Mouse (Mus musculus): ENCODE results near the gene Smarcal1. TPM values are rescaled to one million over a fixed set of nuclear protein-coding genes. Genes with fewer than 3 reads are reported as not detected.

Gene Smarcal1
- polyA plus RNA-seq, 1 experiment: 19.1 TPM

- no peak overlapping the region for H3K4me2 ChIP-seq (ENCODE audit: low read depth)
- H3K79me2 ChIP-seq (ENCODE audit: control insufficient read depth, insufficient read depth): peaks cover 13% of the 10 kb centered on the region
- no peak overlapping the region for H3ac ChIP-seq (ENCODE audit: control insufficient read depth, insufficient read length)
- H3K27me3 ChIP-seq (ENCODE audit: control insufficient read depth, insufficient read depth, insufficient read length): no peaks in the 10 kb centered on the region
- H3K36me3 ChIP-seq (ENCODE audit: control insufficient read depth, insufficient read depth): peaks cover 9% of the 10 kb centered on the region
- TF ChIP-seq MAX (IDR thresholded peaks at IDR 0.05; ENCODE audit: low read depth) (no peak), TCF12 (IDR thresholded peaks at IDR 0.05; ENCODE audit: insufficient read depth, poor library complexity, severe bottlenecking) (no peak)
- no peak overlapping the region for H3K4me3 ChIP-seq
Measured at GRCm38 (mm10) chr1:72585971-72586875, 3.2 kb downstream of the Smarcal1 start.

GRCm38 (mm10) chr1:72587532-72587931 lies 4.5 kb downstream of the Smarcal1 start:
- TF ChIP-seq MYOG (IDR thresholded peaks at IDR 0.05; ENCODE audit: control insufficient read depth in 1 of 3, insufficient read depth in 1 of 3, insufficient read length in 2 of 3, low read depth in 2 of 3) (no peak), POLR2A (IDR thresholded peaks at IDR 0.05; ENCODE audit: insufficient read length, low read depth) (no peak), POLR2AphosphoS2 (IDR thresholded peaks at IDR 0.05; ENCODE audit: insufficient read length, low read depth) (no peak), CEBPB (IDR thresholded peaks at IDR 0.05; ENCODE audit: insufficient read depth, poor library complexity, severe bottlenecking) (no peak), USF1 (IDR thresholded peaks at IDR 0.05; ENCODE audit: low read depth) (no peak), SRF (IDR thresholded peaks at IDR 0.05; ENCODE audit: control insufficient read depth, insufficient read length, low read depth) (no peak), MYOD1 (IDR thresholded peaks at IDR 0.05; ENCODE audit: control insufficient read depth in 1 of 3, insufficient read length in 2 of 3, low read depth in 2 of 3) (no peak), REST (IDR thresholded peaks at IDR 0.05; ENCODE audit: insufficient read depth, insufficient read length) (no peak), TCF3 (IDR thresholded peaks at IDR 0.05; ENCODE audit: insufficient read length, low read depth) (no peak), TCF12 (IDR thresholded peaks at IDR 0.05; ENCODE audit: insufficient read depth, poor library complexity, severe bottlenecking) (no peak), E2F4 (IDR thresholded peaks at IDR 0.05; ENCODE audit: insufficient read depth) (no peak), MAX (IDR thresholded peaks at IDR 0.05; ENCODE audit: low read depth) (no peak)
- Histone ChIP-seq H3K27me3 (ENCODE audit: control insufficient read depth, insufficient read depth, insufficient read length) (no peaks in the 10 kb centered on the region), H3K4me3 (no peak overlapping the region), H3K36me3 (ENCODE audit: control insufficient read depth, insufficient read depth) (peaks cover 14% of the 10 kb centered on the region), H3K79me2 (ENCODE audit: control insufficient read depth, insufficient read depth) (peaks cover 13% of the 10 kb centered on the region), H3K4me2 (ENCODE audit: low read depth) (no peak overlapping the region), H3ac (ENCODE audit: control insufficient read depth, insufficient read length) (no peak overlapping the region)

DNA sequence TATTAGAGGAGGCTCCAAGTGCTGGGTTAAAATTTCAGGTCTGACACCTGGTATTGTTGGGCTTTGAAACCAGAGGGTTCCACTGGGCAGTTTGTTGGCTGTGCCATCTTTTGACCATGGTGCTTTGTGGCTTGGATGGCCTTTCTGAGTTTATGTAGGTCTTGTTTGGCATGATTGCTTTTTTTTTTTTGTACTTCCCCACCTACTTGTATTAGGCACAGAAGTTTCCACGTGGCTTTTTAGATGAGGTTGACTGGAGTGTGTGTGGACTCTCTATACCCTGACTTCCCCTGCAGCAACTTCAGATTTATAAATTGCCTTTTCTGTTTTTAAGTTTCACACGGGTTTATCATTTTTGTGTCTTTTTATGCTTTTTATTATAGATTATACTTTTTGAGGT lies 5.7 kb downstream of the Smarcal1 start:
- Histone ChIP-seq H3K4me2 (ENCODE audit: low read depth) (no peak overlapping the region), H3K36me3 (ENCODE audit: control insufficient read depth, insufficient read depth) (peaks cover 14% of the 10 kb centered on the region), H3K4me3 (no peak overlapping the region), H3K79me2 (ENCODE audit: control insufficient read depth, insufficient read depth) (peaks cover 13% of the 10 kb centered on the region), H3ac (ENCODE audit: control insufficient read depth, insufficient read length) (no peak overlapping the region), H3K27me3 (ENCODE audit: control insufficient read depth, insufficient read depth, insufficient read length) (no peaks in the 10 kb centered on the region)
- TF ChIP-seq E2F4 (IDR thresholded peaks at IDR 0.05; ENCODE audit: insufficient read depth): no peak

DNA sequence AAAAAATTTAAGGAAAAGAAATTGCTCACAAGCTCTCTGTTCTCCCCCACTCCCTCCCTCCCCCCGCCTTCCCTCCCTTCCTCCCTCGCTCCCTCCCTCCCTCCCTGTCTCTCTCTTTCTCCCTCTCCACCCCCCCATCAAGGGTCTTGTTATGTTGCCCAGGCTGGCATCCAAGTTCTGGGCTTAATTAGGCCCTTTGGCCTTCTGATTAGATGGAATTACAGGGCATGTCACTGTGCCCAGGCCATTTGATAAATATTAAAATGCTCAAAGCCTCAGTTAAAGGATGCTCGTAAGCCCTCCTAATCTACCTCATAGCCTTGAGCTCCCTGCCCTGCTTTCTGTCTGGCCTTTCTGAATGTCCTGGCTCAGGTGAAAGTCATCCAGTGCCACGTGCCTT lies 7.6 kb downstream of the Smarcal1 start:
- no peaks in the 10 kb centered on the region for H3K27me3 ChIP-seq (ENCODE audit: control insufficient read depth, insufficient read depth, insufficient read length)
- no peak overlapping the region for H3K4me2 ChIP-seq (ENCODE audit: low read depth)
- H3K79me2 ChIP-seq (ENCODE audit: control insufficient read depth, insufficient read depth): no peaks in the 10 kb centered on the region
- H3K4me3 ChIP-seq: no peak overlapping the region
- H3ac ChIP-seq (ENCODE audit: control insufficient read depth, insufficient read length): no peak overlapping the region
- H3K36me3 ChIP-seq (ENCODE audit: control insufficient read depth, insufficient read depth): peaks cover 14% of the 10 kb centered on the region
- TF ChIP-seq MYOG (IDR thresholded peaks at IDR 0.05; ENCODE audit: control insufficient read depth in 1 of 3, insufficient read depth in 1 of 3, insufficient read length in 2 of 3, low read depth in 2 of 3): no peak
- TF ChIP-seq MYOD1 (IDR thresholded peaks at IDR 0.05; ENCODE audit: control insufficient read depth in 1 of 3, insufficient read length in 2 of 3, low read depth in 2 of 3): no peak
- no peak for TF ChIP-seq POLR2A (IDR thresholded peaks at IDR 0.05; ENCODE audit: insufficient read length, low read depth)
- TF ChIP-seq CEBPB (IDR thresholded peaks at IDR 0.05; ENCODE audit: insufficient read depth, poor library complexity, severe bottlenecking): no peak
- no peak for TF ChIP-seq USF1 (IDR thresholded peaks at IDR 0.05; ENCODE audit: low read depth)
- TF ChIP-seq TCF12 (IDR thresholded peaks at IDR 0.05; ENCODE audit: insufficient read depth, poor library complexity, severe bottlenecking): no peak
- no peak for TF ChIP-seq MAX (IDR thresholded peaks at IDR 0.05; ENCODE audit: low read depth)
- no peak for TF ChIP-seq SRF (IDR thresholded peaks at IDR 0.05; ENCODE audit: control insufficient read depth, insufficient read length, low read depth)
- no peak for TF ChIP-seq E2F4 (IDR thresholded peaks at IDR 0.05; ENCODE audit: insufficient read depth)
- no peak for TF ChIP-seq POLR2AphosphoS2 (IDR thresholded peaks at IDR 0.05; ENCODE audit: insufficient read length, low read depth)

- Histone ChIP-seq H3ac (ENCODE audit: control insufficient read depth, insufficient read length) (no peak overlapping the region), H3K36me3 (ENCODE audit: control insufficient read depth, insufficient read depth) (peaks cover 14% of the 10 kb centered on the region), H3K4me3 (no peak overlapping the region), H3K4me2 (ENCODE audit: low read depth) (no peak overlapping the region), H3K79me2 (ENCODE audit: control insufficient read depth, insufficient read depth) (no peaks in the 10 kb centered on the region), H3K27me3 (ENCODE audit: control insufficient read depth, insufficient read depth, insufficient read length) (no peaks in the 10 kb centered on the region)
- TF ChIP-seq MYOD1 (IDR thresholded peaks at IDR 0.05; ENCODE audit: control insufficient read depth in 1 of 3, insufficient read length in 2 of 3, low read depth in 2 of 3): peak in 2 of 3 experiments; percentile 23 to 26
- no peak for TF ChIP-seq MYOG (IDR thresholded peaks at IDR 0.05; ENCODE audit: control insufficient read depth in 1 of 3, insufficient read depth in 1 of 3, insufficient read length in 2 of 3, low read depth in 2 of 3)
Measured at GRCm38 (mm10) chr1:72592350-72592749, 9.3 kb downstream of the Smarcal1 start.
